In genomic region chr10:18772537-18773179, GRCm38 (mm10) we compare ENCODE assay signal across 34 mouse cellular contexts. TPM values are rescaled to one million over a fixed set of nuclear protein-coding genes. Genes with fewer than 3 reads are reported as not detected.
DNase-seq lines count a peak whose midpoint lies in the region; ATAC-seq and TF ChIP-seq lines count a peak whose summit lies in the region.
"Had no signal": no experiment of that assay in that cellular context is flagged by ENCODE, and none has a peak within 500 bp of the region (broad histone marks: within the 10 kb centered on the region; RNA-seq: fewer than 3 reads in every experiment).

No protein-coding gene starts in this region.

- no peaks in the 10 kb centered on the region for H3K36me3 ChIP-seq in forebrain, embryonic 15.5 days
- no peaks in the 10 kb centered on the region for H3K36me3 ChIP-seq in forebrain, embryonic 10.5 days (replicated peaks)
- H3K36me3 ChIP-seq: embryonic facial prominence, embryonic 13.5 days; hindbrain, embryonic 13.5 days; limb, embryonic 15.5 days; liver, embryonic 15.5 days had no signal

- H3K9me3 ChIP-seq in forebrain, embryonic 15.5 days: no peaks in the 10 kb centered on the region
- no peaks in the 10 kb centered on the region for H3K9me3 ChIP-seq in forebrain, embryonic 10.5 days
- H3K9me3 ChIP-seq: embryonic facial prominence, embryonic 13.5 days; hindbrain, embryonic 13.5 days; limb, embryonic 15.5 days; liver, embryonic 15.5 days had no signal

- H3K4me2 ChIP-seq in forebrain, embryonic 15.5 days (replicated peaks): no peak overlapping the region
- H3K4me2 ChIP-seq: embryonic facial prominence, embryonic 13.5 days; hindbrain, embryonic 13.5 days; limb, embryonic 15.5 days; liver, embryonic 15.5 days; midbrain, embryonic 11.5 days had no signal

- no peak overlapping the region for H3K4me3 ChIP-seq in forebrain, embryonic 15.5 days
- H3K4me3 ChIP-seq in forebrain, embryonic 10.5 days: no peak overlapping the region
- H3K4me3 ChIP-seq: embryonic facial prominence, embryonic 13.5 days; erythroblast, embryonic 14.5 days; hindbrain, embryonic 13.5 days; left cerebral cortex, adult 2 months; limb, embryonic 15.5 days; liver, embryonic 15.5 days had no signal

- no peak overlapping the region for H3K9ac ChIP-seq in forebrain, embryonic 15.5 days (replicated peaks)
- H3K9ac ChIP-seq: embryonic facial prominence, embryonic 13.5 days; hindbrain, embryonic 13.5 days; limb, embryonic 15.5 days; liver, embryonic 15.5 days had no signal

- TF ChIP-seq POLR2A in brain, embryonic 14.5 days (IDR thresholded peaks at IDR 0.05; ENCODE audit: borderline replicate concordance, extremely low read depth, insufficient read depth, insufficient read length, poor library complexity, severe bottlenecking): no peak

- TF ChIP-seq CTCF in brain, embryonic 14.5 days (IDR thresholded peaks at IDR 0.05; ENCODE audit: borderline replicate concordance, extremely low read depth, insufficient read depth, insufficient read length): no peak

- 46% methylated on average over 4 of the region's 4 CpGs for WGBS in forebrain, embryonic 15.5 days
- WGBS in forebrain, embryonic 10.5 days: 84% methylated on average over 4 of the region's 4 CpGs

- peak; percentile 63; the same call in 1 of the 2 replicates for ATAC-seq in forebrain, embryonic 15.5 days (replicated peaks)
- ATAC-seq: lung, postnatal 0 days; Patski had no signal

- intact Hi-C loops in heart, postnatal 10 days (cut with DNase I): no loop called here

- H3K27ac ChIP-seq in forebrain, embryonic 15.5 days (replicated peaks): 0 out of 2 replicates have a peak overlapping the region, but pooled peaks have one; percentile 23
- H3K27ac ChIP-seq in forebrain, embryonic 10.5 days: no peak overlapping the region
- H3K27ac ChIP-seq: embryonic facial prominence, embryonic 13.5 days; hindbrain, embryonic 13.5 days; kidney, postnatal 0 days; left cerebral cortex, adult 2 months; limb, embryonic 15.5 days; liver, embryonic 15.5 days had no signal

- no peaks in the 10 kb centered on the region for H3K27me3 ChIP-seq in forebrain, embryonic 15.5 days
- H3K27me3 ChIP-seq in forebrain, embryonic 10.5 days (ENCODE audit: poor library complexity, severe bottlenecking): no peaks in the 10 kb centered on the region
- H3K27me3 ChIP-seq: embryonic facial prominence, embryonic 13.5 days; hindbrain, embryonic 13.5 days; limb, embryonic 15.5 days; liver, embryonic 15.5 days had no signal

- DNase-seq in forebrain, embryonic 10.5 days (ENCODE audit: extremely low spot score, low spot score): no peak
- peak; percentile 2 for DNase-seq in lung, postnatal 36 days
- DNase-seq in lung, adult 18-20 months: no peak
- DNase-seq in brain, embryonic 14.5 days (ENCODE audit: low read depth): peak; percentile 75
- DNase-seq in heart, postnatal 10 days: peak; percentile 51 to 57
- no peak for DNase-seq in thymus, adult 18-20 months
- DNase-seq: cerebellum, adult 2 months; cerebellum, postnatal 36 days; embryo, embryonic 11 days; kidney, adult 2 months; left cerebral cortex, postnatal 4 days; retina, postnatal 1 day; right cerebral cortex, postnatal 4 days; thymus, postnatal 25 days had no signal

- H3K4me1 ChIP-seq in forebrain, embryonic 15.5 days: peaks cover 5% of the 10 kb centered on the region; the same call in 1 of the 2 replicates
- peaks cover 6% of the 10 kb centered on the region for H3K4me1 ChIP-seq in forebrain, embryonic 10.5 days
- H3K4me1 ChIP-seq: embryonic facial prominence, embryonic 13.5 days; liver, embryonic 15.5 days had no signal

RNA-seq across cellular contexts. Expression of gene Gm4922, which starts 13.9 kb away (rescaled TPM):
- polyA plus RNA-seq in forebrain, embryonic 15.5 days (2015; fragmentation: Nextera tagmentation; extraction: Ambion mirVana): 0.19 and 0.23 TPM in 2 replicates
- polyA plus RNA-seq in forebrain, embryonic 10.5 days (2016; fragmentation: Nextera tagmentation; extraction: Ambion mirVana): not detected in 2 replicates
- not detected in 2 replicates for polyA plus RNA-seq in brain, embryonic 14.5 days (2012; rRNA removed)
- not detected for total RNA-seq in heart, postnatal 10 days (2021)
- total RNA-seq: adrenal gland, adult 18-20 months; ES-E14; gastrocnemius, adult 8-10 months; heart, postnatal 14 days; layer of hippocampus, postnatal 10 days; left cerebral cortex, adult 2 months; left cerebral cortex, postnatal 4 days had no signal
- polyA plus RNA-seq: cerebellum, adult 2 months; embryonic facial prominence, embryonic 13.5 days; erythroblast, embryonic 14.5 days; frontal cortex, adult 2 months; gonadal fat pad, adult 2 months; kidney, adult 2 months; kidney, postnatal 0 days; limb, embryonic 15.5 days; liver, embryonic 15.5 days; neural tube, embryonic 11.5 days; Patski; stomach, embryonic 14.5 days had no signal

RNA-seq across cellular contexts. Expression of gene Arfgef3, which starts 28.9 kb away (rescaled TPM):
- polyA plus RNA-seq in forebrain, embryonic 15.5 days (2015; fragmentation: Nextera tagmentation; extraction: Ambion mirVana): 5.0 TPM in 2 replicates
- polyA plus RNA-seq in forebrain, embryonic 10.5 days (2016; fragmentation: Nextera tagmentation; extraction: Ambion mirVana): 0.41 and 0.62 TPM in 2 replicates
- polyA plus RNA-seq in brain, embryonic 14.5 days (2012; rRNA removed): 4.4 and 7.4 TPM in 2 replicates
- 1 to 10 TPM; 1.4 to 1.6 TPM for total RNA-seq in heart, postnatal 10 days (2021)

Comparison
In these comparisons a context has a peak if more than half of its experiments do, and no peak if none do; other contexts are left out.
1. DNase-seq: peak in lung, postnatal 36 days (single experiment), brain, embryonic 14.5 days (single experiment) and heart, postnatal 10 days (2 of 2); none in forebrain, embryonic 10.5 days (single experiment), lung, adult 18-20 months (0 of 2) and thymus, adult 18-20 months (0 of 2).